Mouse (Mus musculus) liver, postnatal 0 days (tissue): ENCODE data around the gene Mrps17.

Source experiments
- CTCF ChIP-seq: sonication (generic); IDR thresholded peaks from 2 replicates; pipeline ENCODE4 v1.5.1; 2016; ENCODE audit warnings: antibody characterized with exemption, low read depth
- EP300 ChIP-seq: IDR thresholded peaks from 2 replicates; pipeline ENCODE4 v1.6.1; 2016; ENCODE audit warnings: antibody characterized with exemption, low read depth, mild to moderate bottlenecking

DNA sequence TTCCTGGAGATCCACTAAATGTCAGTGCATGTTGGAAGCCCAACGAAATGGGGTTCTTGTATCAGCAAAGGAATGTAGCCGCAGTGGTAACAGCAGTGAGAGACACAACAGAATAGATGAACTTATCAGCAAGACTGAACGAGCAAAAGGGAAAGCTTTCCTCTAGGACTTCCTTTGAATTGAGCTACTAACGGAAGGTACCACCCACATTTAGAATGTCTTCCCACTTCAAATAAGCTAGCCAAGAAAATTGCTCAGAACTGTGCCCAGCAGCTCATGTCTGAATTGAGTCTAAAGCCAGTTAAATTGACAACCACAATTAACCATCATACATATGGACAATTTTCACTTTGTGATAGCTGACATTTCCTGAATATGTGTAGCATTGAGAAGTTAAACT lies 47.4 kb upstream of the Mrps17 start:
- TF ChIP-seq CTCF (no peak), EP300 (no peak)
